Mouse (Mus musculus) olfactory bulb, adult 2 months (tissue): ENCODE measurements around the gene Psd.

Experiments
- CTCF ChIP-seq: fragments of 200-500 bp; IDR thresholded peaks from 2 replicates; pipeline ENCODE4 v1.5.1; 2012; ENCODE audit warnings: low read depth, mild to moderate bottlenecking, low read length, moderate library complexity; ENCODE audit not compliant: insufficient read depth
- POLR2A ChIP-seq: fragments of 200-500 bp; IDR thresholded peaks from 2 replicates; pipeline ENCODE4 v1.6.1; 2012; ENCODE audit warnings: mild to moderate bottlenecking, low read depth, low read length, moderate library complexity; ENCODE audit not compliant: insufficient read depth

DNA sequence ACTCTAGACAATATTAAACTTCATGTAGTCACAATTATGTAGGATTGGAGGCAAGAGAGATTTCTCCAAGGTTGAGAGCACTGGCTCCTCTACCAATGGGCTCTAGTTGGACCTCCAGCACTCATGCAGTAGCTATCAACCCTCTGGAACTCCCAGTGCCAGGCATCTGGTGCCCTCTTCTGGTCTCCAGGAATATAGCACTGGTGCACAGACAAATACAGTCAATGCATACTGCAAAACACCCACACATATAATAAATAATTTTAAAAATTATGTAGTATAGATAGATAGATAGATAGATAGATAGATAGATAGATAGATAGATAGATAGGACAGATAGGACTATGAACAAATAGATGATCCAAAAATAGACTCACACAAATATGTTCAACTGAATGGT lies 51.6 kb downstream of the Psd start:
- TF ChIP-seq CTCF (no peak), POLR2A (no peak)
